Mouse (Mus musculus): Measurements from ENCODE around the gene Tpt1. TPM values are rescaled to one million over a fixed set of nuclear protein-coding genes. Genes with fewer than 3 reads are reported as not detected.
"Not testable (repeated sequence)": the region's sequence is repeated elsewhere in the genome, so short reads cannot be mapped to it uniquely, and the experiment has no call there.

The Tpt1 gene
- polyA plus RNA-seq, 2 experiments: 702 to 1,453 TPM

DNA sequence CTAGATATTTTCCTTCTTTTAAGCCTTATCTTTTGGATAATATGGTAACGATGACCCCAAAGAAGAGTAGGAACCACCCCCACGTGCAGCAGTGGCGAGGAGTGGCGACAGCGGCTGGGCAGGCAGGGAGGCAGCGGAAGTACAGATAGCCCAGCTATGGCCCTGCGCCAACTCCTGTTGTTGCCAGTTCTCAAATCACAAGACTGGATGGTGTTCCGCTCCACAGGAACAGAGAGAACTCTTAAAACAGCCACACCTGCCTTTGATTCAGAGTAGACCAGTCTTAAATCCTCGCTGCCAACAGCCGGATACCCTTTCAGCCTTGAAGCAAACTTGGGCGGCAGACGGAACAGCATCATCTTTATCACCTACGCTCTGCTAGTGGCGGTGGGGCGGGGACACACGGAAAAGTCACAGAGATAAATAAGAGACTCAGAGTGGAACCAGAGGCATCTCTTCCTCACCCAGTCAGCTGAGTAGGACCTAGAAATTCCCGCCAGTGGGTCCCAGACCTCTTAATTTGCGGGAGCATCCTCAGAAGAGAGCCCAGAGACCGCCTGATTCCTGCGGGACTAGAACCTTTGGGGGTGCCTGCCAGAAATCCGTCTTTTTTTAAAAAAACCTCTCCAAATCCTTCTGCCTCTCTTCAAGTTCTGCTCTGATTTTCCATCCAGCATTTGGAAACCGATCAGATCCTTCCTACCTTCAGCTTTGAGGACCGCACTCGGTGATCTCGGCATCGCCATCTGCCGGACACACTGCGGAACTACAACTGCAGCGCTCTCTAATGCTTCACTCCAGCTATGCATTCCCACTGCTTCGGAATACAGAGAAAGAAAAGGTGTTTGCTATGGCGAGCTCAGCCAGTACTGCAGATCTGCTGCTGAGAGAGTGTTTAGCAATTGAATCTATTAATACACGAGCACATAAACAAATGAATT, 15.8 kb upstream of the Tpt1 start:
- H3K9me3 ChIP-seq (ENCODE audit: control insufficient read depth, low read length): no peaks in the 10 kb centered on the region
- peak overlapping the region; percentile 61 for H3K9ac ChIP-seq (replicated peaks)
- DNase-seq (ENCODE audit: low read depth in 3 of 3, low spot score in 3 of 3): peak in 2 of 3 experiments; percentile 51 to 63
- H3K4me3 ChIP-seq (ENCODE audit: insufficient read depth in 1 of 2, low read depth in 2 of 2, low read length in 2 of 2): peak overlapping the region; percentile 50 to 71
- H3K4me2 ChIP-seq (ENCODE audit: low read depth): peak overlapping the region; percentile 65
- ATAC-seq (ENCODE audit: insufficient read depth): peak; percentile 76
- TF ChIP-seq EP300 (IDR thresholded peaks at IDR 0.05; ENCODE audit: low read depth): no peak
- peak; percentile 97 for TF ChIP-seq CTCF (IDR thresholded peaks at IDR 0.05; ENCODE audit: low read depth)
- H3K27me3 ChIP-seq (ENCODE audit: control insufficient read depth, insufficient read depth, low read length): peaks cover 9% of the 10 kb centered on the region; the same call in 1 of the 2 replicates
- peak overlapping the region; percentile 40 for H3K27ac ChIP-seq
- no peaks in the 10 kb centered on the region for H3K36me3 ChIP-seq (replicated peaks; ENCODE audit: control insufficient read depth, insufficient read depth, low read depth)
- peaks cover 36 to 40% of the 10 kb centered on the region in 2 experiments for H3K4me1 ChIP-seq (replicated peaks; ENCODE audit: control insufficient read depth in 2 of 2, insufficient read depth in 2 of 2, low read length in 1 of 2)
- 5% methylated on average over 32 of the region's 32 CpGs for WGBS (ENCODE audit: insufficient replicate concordance)

DNA sequence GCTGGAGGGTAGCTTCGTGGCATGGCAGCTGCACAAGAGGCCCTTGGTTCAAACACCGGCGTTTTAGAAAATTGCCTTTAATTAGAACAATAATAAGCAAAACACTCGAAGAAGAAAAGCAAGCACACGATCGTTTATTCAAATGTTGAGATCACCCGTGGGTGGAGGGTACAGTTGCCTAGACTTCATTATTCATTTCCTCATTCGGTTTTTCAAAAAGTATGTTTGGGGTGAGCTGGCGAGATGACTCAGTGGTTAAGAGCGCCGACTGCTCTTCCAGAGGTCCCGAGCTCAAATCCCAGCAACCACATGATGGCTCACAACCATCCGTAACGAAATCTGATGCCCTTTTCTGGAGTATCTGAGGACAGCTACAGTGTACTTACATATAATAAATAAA, 15.1 kb upstream of the Tpt1 start:
- not testable (repeated sequence) for H3K9me3 ChIP-seq (ENCODE audit: control insufficient read depth, low read length); H3K4me3 ChIP-seq (ENCODE audit: insufficient read depth in 1 of 2, low read depth in 2 of 2, low read length in 2 of 2); H3K9ac ChIP-seq (replicated peaks); DNase-seq (ENCODE audit: low read depth in 3 of 3, low spot score in 3 of 3); H3K27me3 ChIP-seq (ENCODE audit: control insufficient read depth, insufficient read depth, low read length); H3K27ac ChIP-seq; ATAC-seq (ENCODE audit: insufficient read depth); H3K36me3 ChIP-seq (replicated peaks; ENCODE audit: control insufficient read depth, insufficient read depth, low read depth)
- H3K4me1 ChIP-seq (replicated peaks; ENCODE audit: control insufficient read depth in 2 of 2, insufficient read depth in 2 of 2, low read length in 1 of 2): peaks cover 37 to 42% of the 10 kb centered on the region in 2 experiments
- 57% methylated on average over 14 of the region's 14 CpGs for WGBS (ENCODE audit: insufficient replicate concordance)
- peak overlapping the region; percentile 65 for H3K4me2 ChIP-seq (ENCODE audit: low read depth)

DNA sequence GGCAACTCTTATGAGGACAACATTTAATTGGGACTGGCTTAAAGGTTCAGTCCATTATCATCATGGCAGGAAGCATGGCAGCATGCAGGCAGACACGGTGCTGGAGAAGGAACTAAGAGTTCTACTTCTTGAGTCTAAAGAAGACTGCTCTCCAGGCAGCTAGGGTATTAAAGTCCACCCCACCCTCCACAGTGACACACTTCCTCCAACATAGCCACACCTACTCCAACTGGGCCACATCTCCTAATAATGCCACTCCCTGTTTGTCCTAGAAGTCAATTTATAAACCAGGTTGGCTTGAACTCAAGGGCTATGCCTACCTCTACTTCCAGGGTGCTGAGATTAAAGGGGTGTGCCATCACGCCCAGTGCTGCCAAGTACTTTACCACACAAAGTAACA, 12.9 kb upstream of the Tpt1 start:
- H3K4me1 ChIP-seq (replicated peaks; ENCODE audit: control insufficient read depth in 2 of 2, insufficient read depth in 2 of 2, low read length in 1 of 2): peaks cover 54 to 56% of the 10 kb centered on the region in 2 experiments
- ATAC-seq (ENCODE audit: insufficient read depth) (no peak), DNase-seq (ENCODE audit: low read depth in 3 of 3, low spot score in 3 of 3) (no peak)
- H3K9me3 ChIP-seq (ENCODE audit: control insufficient read depth, low read length): no peaks in the 10 kb centered on the region
- TF ChIP-seq EP300 (IDR thresholded peaks at IDR 0.05; ENCODE audit: low read depth) (no peak), CTCF (IDR thresholded peaks at IDR 0.05; ENCODE audit: low read depth) (no peak)
- peak overlapping the region; percentile 54 for H3K27ac ChIP-seq
- no peaks in the 10 kb centered on the region for H3K36me3 ChIP-seq (replicated peaks; ENCODE audit: control insufficient read depth, insufficient read depth, low read depth)
- no peak overlapping the region for H3K4me3 ChIP-seq (ENCODE audit: insufficient read depth in 1 of 2, low read depth in 2 of 2, low read length in 2 of 2)
- peaks cover 9% of the 10 kb centered on the region; the same call in 1 of the 2 replicates for H3K27me3 ChIP-seq (ENCODE audit: control insufficient read depth, insufficient read depth, low read length)
- WGBS (ENCODE audit: insufficient replicate concordance): 32% methylated on average over 2 of the region's 2 CpGs
- no peak overlapping the region; the same call in 1 of the 2 replicates for H3K9ac ChIP-seq (replicated peaks)
- no peak overlapping the region; the same call in 1 of the 2 replicates for H3K4me2 ChIP-seq (ENCODE audit: low read depth)

DNA sequence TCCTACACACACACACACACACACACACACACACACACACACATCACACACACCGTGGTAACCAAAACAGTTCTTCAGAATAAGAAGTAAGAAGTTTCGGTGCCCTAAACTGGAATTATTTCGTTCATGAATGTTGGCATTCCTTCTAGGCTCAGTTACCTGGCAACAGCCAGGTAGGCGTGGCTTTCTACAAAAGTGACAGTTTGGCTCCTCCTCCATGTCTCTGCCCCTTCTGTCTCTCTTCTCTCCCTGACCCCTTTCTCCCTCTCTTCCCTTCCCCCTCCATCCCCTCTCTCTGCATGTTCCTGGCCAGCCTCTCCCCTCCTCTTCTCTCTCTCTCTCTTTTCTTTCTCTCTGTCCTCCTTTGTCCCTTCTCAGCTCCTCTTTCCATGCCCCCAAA, 11.9 kb upstream of the Tpt1 start:
- ATAC-seq (ENCODE audit: insufficient read depth): no peak
- H3K27ac ChIP-seq: peak overlapping the region; percentile 97
- no peak for TF ChIP-seq CTCF (IDR thresholded peaks at IDR 0.05; ENCODE audit: low read depth)
- TF ChIP-seq EP300 (IDR thresholded peaks at IDR 0.05; ENCODE audit: low read depth): no peak
- 41% methylated on average over 4 of the region's 4 CpGs for WGBS (ENCODE audit: insufficient replicate concordance)
- peaks cover 5% of the 10 kb centered on the region; the same call in 1 of the 2 replicates for H3K27me3 ChIP-seq (ENCODE audit: control insufficient read depth, insufficient read depth, low read length)
- H3K4me1 ChIP-seq (replicated peaks; ENCODE audit: control insufficient read depth in 2 of 2, insufficient read depth in 2 of 2, low read length in 1 of 2): peaks cover 64 to 65% of the 10 kb centered on the region in 2 experiments
- H3K9ac ChIP-seq (replicated peaks): peak overlapping the region; percentile 89
- no peak for DNase-seq (ENCODE audit: low read depth in 3 of 3, low spot score in 3 of 3)
- H3K4me3 ChIP-seq (ENCODE audit: insufficient read depth in 1 of 2, low read depth in 2 of 2, low read length in 2 of 2): peak overlapping the region in 1 of 2 experiments; percentile 75; a peak in 2 of 4 replicates
- no peaks in the 10 kb centered on the region for H3K9me3 ChIP-seq (ENCODE audit: control insufficient read depth, low read length)
- peak overlapping the region; percentile 99 for H3K4me2 ChIP-seq (ENCODE audit: low read depth)
- H3K36me3 ChIP-seq (replicated peaks; ENCODE audit: control insufficient read depth, insufficient read depth, low read depth): no peaks in the 10 kb centered on the region

DNA sequence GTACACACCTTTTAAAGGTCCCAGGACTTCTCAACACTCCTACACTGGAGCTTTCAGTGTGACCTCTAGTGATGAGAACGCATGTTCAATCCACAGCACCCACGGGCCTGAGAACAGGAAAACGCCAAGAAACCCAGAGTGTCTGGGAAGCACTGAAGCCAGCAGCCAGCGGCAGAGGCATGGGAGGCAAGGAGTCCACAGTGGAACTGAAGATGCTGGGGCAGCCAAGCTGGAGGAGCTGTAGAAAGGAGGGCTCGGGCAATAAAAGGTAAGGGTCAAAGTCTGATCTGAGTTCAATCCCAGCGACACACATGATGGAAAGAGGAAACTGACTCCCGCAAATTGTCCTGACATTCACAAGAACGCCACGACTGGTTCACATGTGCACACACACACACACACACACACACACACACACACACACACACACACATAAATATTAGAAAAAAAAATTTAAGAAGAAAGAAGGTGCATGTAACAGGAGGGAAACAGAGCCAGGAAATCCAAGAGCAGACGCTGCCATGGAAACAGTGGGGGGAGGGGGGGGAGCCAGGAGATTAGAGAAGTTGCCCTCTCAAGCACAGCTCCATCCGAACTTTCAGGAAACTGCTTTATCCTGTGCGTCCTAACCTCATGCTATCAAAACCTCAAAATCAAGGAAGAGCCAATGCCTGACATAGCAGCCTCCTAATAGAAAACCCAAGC, 11.2 kb upstream of the Tpt1 start:
- TF ChIP-seq EP300 (IDR thresholded peaks at IDR 0.05; ENCODE audit: low read depth): no peak
- no peak for TF ChIP-seq CTCF (IDR thresholded peaks at IDR 0.05; ENCODE audit: low read depth)
- no peaks in the 10 kb centered on the region for H3K36me3 ChIP-seq (replicated peaks; ENCODE audit: control insufficient read depth, insufficient read depth, low read depth)
- H3K27ac ChIP-seq: peak overlapping the region; percentile 97
- ATAC-seq (ENCODE audit: insufficient read depth) (peak; percentile 14; the same call in 1 of the 2 replicates), DNase-seq (ENCODE audit: low read depth in 3 of 3, low spot score in 3 of 3) (no peak)
- peak overlapping the region; percentile 75 to 84 for H3K4me3 ChIP-seq (ENCODE audit: insufficient read depth in 1 of 2, low read depth in 2 of 2, low read length in 2 of 2)
- peaks cover 63 to 64% of the 10 kb centered on the region in 2 experiments for H3K4me1 ChIP-seq (replicated peaks; ENCODE audit: control insufficient read depth in 2 of 2, insufficient read depth in 2 of 2, low read length in 1 of 2)
- H3K9ac ChIP-seq (replicated peaks): peak overlapping the region; percentile 89
- 3% methylated on average over 12 of the region's 12 CpGs for WGBS (ENCODE audit: insufficient replicate concordance)
- H3K9me3 ChIP-seq (ENCODE audit: control insufficient read depth, low read length): no peaks in the 10 kb centered on the region
- H3K27me3 ChIP-seq (ENCODE audit: control insufficient read depth, insufficient read depth, low read length): no peaks in the 10 kb centered on the region
- peak overlapping the region; percentile 99 for H3K4me2 ChIP-seq (ENCODE audit: low read depth)

Data from liver, embryonic 14.5 days (tissue).